Mouse (Mus musculus): ENCODE data around the gene Rsph10b.

DNA sequence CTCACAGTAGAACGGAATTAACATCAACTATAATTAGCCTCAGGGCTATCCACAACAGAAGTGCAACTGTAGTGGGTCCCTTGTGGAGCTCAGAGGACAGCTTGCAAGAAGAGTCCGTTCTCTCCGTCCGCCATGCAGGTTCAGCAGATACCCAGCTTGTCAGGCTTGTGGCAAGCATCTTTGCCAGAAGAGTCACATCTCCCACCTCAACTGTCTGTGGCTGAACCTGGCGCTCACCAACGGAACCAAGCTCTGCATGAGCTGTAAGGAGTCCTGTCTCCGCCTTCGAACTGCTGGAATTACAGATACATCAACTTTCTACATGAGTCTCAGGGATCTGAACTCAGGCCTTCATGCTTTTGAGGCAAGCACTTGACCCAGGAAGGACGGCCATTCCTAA lies 3.3 kb downstream of the Rsph10b start:
- TF ChIP-seq CTCF (IDR thresholded peaks at IDR 0.05; ENCODE audit: borderline replicate concordance, extremely low read depth, insufficient read depth, insufficient read length) (no peak), POLR2A (IDR thresholded peaks at IDR 0.05; ENCODE audit: borderline replicate concordance, extremely low read depth, insufficient read depth, insufficient read length, poor library complexity, severe bottlenecking) (no peak)
